Mouse (Mus musculus) ovary, adult 18-20 months (tissue): ENCODE data around the gene Ptgr1.
A peak's percentile ranks its signal among the peaks of the same experiment; 100 is the strongest.

ENCODE experiments used
- DNase-seq: peaks from one replicate; pipeline ENCODE4 v3.0.0; 2022; ENCODE audit warnings: low spot score, mixed read lengths

The Ptgr1 gene

DNA sequence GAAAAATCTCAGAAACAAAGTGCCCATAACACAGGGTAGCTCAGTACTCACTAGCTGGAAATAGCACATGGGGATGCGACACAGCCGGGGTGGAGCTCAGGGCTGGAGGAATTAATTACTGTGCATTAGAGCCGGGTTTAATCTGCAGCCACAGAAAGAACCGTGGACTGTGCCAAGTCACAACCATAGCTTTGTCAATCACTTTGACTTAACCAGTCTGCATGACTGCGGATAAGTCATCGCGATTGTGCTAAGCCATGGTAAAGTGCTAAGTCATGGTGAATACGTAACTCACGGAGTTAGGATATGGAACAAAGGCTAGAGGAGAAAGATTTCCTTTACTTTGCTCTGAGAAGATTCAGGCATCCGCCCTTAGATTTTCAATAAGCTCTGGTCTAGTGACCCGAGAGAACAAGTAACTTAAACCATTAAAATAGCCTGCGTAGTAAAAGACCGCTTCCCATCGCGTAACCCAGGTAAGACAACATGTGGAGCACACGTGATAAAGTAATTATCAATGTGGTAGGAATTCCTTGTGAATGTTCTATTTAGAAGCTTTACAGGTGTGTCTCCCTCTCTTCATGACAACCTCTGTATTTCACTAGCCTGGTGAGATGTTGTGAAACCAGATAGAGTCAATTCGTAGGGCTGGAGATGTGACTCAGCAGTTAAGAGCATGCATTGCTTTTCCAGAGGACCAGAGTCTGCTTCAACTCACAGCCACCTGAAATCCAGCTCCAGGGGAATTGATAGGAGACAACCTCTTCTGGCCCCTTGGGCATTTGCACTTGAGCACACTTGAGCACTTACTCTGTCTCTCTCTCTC is 3.9 kb upstream of the Ptgr1 start:
- no peak for DNase-seq

DNA sequence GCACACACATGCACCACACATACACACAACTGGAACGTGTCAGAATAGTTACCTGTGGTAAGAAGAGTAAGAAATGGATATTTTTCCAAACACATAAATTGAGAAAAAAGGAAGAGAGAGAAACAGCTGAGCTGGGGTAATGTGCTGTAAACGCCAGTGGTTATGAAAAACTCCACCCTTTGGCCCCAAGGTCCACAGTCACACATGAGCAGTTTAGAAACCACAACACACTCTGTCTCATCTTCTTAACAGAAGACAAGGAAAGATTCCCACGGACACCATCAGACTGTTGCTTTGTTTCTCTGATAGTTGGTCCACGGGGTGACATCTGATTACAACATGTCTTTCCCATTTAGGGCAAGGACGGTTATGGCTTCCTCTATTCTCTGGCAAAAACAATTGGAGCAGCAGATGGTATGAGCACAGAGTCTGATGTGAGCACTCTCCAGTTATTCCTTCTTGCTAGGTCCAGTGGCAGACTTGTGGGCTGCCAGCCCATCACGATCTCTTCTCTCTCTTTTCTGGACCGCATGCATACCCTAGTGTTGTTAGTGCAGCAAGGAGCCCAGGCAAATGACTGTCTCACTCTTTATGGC is 2.5 kb upstream of the Ptgr1 start:
- DNase-seq, result no peak

DNA sequence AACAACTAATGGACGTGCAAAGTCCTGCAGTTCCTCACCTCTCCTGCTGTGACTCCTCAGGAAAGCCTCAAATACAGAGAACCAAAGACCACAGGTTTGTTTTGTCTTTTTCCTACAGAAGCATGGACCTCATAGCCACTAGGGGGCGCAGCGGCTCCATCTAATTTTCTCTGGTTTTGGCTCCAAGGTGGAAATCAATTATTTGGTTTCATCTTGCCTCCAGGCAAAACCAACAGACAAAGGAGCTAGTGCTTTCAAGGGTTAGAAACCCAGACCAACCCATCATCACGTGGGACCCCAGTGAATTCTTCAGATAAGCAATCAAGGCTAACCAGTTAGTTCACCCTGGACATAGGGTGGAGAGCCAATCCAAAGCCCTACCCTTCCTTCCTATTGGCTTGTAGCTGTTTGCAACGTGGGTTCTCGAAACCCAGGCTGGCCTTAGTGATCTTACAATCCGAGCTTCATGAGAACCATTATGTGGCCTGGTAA is 1.7 kb downstream of the Ptgr1 start:
- DNase-seq, result peak; percentile 37

DNA sequence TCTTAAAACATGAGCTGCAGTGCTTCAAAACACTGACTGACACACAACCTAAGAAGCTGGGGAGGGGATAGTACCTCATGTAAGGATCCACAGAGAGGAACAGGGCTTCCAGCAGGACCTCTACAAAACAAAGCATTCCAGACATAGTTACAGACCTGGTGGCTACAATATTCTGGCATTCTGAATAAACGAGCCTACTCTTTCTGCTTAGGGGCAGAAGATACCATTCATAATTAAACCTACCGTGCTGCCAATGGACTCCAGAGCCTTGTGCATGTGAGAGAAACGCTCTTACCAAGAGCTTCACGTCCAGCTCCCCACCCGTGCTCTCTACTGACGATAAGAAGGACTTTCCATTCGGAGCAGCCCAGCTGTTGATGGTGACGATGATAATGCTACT is 4.1 kb downstream of the Ptgr1 start:
- DNase-seq, result no peak

DNA sequence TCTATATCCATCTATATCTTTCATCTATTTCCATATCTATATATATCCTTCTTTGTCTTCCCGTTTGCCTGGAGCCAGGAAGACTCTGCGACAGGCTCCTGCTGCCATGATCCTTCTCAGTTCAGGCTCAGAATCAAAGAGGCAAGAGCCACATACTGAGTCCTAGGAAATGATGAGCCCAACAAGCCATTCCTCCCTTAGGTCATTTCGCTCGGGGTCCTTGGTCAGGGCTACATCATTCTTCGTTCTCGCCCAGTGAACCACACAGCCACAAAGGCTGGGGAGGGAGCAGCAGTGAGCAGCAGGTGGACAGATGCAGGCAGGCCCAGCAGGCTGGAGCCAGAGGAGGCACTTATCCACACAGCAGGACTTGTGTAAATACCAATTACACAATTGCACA is 5.5 kb downstream of the Ptgr1 start:
- DNase-seq, result no peak

DNA sequence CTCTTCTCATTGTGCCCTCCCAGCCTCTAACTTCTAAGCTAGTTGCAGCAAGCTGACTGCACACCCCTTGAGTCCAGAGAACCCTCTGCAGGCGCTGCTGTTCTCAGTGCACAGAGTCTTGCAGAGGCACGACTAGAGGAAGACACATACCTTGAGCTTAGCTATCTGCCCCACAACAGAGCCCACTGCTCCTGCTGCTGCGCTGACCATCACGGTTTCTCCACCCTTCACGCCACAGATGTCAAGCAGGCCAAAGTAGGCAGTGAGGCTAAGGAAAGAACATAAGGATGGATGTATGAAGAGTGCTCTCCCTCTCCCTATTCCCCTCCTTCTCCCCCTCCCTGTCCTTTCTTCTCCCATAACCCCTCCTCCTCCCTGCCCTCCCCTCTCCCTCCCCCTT is 11.2 kb downstream of the Ptgr1 start:
- no peak for DNase-seq

DNA sequence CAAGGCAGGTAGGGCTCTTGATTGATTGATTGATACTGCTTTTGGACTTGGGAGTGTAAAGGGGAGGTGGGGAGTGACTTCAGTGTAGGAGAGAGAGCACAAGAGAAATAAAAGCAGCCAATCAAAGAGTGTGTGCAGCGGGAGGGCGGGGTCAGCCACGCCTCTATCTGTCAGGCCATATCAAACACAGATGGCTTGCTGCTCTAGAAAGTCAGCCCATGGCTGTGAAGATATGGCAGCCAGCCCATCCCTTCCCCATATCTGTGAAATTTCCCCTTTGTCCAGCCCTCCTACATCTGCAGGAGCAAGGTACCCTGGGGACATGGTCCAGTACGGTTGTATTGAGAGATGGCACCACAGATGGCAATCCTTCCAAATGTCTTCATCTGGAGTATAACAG is 16.2 kb downstream of the Ptgr1 start:
- no peak for DNase-seq

DNA sequence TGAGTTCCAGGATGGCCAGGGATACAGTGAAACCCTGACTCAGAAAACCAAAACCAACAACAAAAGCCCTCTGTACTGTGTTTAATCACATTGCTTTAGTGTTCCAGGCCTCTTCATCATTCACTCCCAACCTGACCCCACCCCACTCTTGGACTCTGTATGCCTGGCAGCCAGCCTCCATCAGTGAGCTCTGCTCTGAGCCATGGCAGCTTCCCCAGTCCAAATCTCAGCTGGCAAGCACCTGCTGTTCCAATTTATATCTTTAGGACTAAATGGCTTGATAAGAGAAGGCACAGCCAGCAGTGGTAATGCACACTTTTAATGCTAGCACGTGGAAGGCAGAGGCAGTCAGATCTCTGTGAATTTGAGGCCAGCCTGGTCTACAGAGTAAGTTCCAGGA is 21.8 kb downstream of the Ptgr1 start:
- DNase-seq, result no peak

DNA sequence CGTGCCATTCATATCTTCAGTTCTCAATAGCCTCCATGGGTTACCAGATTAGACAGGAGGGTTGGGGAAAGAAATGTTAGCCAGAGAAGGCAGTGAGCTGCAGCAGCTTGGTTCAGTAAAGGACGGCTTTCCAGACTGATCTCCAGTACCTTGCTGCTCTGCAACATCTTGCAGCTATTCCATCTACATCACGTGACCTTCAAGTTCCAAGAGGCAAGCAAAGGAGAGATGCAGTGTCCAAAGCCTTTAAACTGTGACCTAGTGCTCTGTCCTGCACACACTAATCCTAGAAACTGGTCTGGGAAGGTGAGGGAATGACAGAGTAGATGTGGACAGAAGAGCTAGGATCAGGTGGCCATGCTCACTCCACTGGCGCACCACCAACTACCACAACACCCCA is 23.6 kb downstream of the Ptgr1 start:
- DNase-seq, result no peak

DNA sequence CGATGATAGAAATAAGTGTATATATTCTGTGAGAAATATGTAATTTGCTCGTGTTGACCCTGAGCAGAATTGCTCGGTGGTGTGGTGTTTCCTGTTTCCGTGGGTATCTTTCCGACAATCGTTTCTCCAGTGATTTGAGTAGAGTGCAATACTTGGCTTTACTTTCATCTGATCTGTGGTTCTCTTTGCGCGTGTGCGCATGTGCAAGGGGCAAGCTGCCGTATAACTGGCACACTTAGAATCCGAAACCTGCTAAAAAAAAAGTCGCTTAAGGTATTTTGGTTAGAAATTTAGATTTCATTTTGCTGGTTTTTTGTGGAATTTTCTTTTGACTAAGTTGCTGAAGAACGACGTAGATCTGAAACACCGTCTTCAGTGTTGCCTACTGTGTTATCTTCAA is 25.2 kb downstream of the Ptgr1 start:
- no peak for DNase-seq

DNA sequence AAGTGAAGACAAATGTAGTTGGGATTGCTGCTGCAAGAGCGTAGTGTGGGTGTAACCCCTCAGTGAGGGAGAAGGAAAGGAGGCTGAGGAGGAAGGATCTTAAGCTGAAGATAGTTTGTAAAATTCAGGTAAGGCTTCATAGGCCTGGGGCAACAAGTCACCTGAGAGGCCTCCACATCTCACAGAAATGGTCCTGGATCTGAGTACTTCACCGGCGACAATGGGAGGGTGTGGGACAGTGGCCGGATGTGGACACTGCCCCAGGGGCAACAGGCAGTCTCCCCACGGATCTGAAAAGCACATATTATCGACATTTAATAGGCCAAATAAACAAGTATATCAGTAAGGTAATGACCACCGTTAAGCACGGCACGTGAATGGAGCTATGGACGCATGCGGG is 34.3 kb downstream of the Ptgr1 start:
- no peak for DNase-seq

DNA sequence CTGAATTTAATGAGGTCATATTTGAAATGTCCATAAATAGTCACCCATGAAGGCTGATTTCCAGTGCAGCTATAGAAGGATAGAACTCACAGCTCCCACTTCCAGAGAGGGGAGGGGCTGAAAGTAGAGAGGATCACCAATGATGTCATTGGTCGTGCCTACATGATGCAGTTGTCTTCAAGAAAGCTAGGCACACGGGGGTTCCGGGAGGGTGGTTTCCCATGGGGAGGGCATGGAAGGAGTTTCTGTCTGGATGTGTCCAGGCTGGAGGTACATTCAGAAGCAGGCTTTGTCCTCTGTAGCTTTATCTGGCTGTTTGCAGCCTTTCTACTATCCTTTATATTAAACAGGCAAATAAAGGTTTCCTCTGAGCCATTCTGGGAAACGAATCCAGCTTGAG is 38.5 kb downstream of the Ptgr1 start:
- no peak for DNase-seq

DNA sequence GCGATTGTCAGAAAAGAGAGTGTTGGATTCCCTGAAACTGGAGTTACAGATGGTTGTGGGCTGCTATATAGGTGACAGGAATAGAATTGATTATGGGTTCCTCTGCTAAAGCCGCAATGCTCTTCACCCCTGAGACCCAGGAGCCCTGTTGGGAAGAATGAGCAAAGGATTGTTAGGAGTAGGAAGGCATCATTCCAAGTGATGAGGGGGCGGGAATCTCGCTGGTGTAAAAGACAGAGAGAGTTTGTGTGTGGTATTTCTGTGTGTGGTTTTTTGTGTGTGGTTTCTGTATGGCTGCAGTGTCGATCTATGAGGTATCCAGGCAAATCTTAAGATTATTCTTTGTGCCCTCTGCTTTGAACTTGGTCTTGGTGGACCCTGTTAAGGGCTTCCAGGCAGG is 42.2 kb downstream of the Ptgr1 start:
- no peak for DNase-seq

DNA sequence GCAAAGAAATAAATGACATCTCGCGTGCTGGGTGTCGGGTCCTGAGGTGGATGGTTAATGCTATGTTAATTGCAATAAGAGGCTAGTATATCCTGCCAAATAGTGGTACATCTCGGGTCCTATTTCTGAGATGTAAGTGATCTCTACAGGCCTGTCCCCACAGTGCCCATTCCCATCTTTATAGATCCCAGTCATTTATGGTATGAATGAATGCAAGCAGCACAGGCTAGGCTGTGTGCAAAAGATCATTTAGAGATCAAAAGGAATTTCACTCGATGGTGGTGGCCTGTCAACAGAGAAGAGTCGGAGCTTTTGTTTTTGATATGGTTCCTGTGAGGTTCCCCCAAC is 42.7 kb downstream of the Ptgr1 start:
- DNase-seq, result no peak

DNA sequence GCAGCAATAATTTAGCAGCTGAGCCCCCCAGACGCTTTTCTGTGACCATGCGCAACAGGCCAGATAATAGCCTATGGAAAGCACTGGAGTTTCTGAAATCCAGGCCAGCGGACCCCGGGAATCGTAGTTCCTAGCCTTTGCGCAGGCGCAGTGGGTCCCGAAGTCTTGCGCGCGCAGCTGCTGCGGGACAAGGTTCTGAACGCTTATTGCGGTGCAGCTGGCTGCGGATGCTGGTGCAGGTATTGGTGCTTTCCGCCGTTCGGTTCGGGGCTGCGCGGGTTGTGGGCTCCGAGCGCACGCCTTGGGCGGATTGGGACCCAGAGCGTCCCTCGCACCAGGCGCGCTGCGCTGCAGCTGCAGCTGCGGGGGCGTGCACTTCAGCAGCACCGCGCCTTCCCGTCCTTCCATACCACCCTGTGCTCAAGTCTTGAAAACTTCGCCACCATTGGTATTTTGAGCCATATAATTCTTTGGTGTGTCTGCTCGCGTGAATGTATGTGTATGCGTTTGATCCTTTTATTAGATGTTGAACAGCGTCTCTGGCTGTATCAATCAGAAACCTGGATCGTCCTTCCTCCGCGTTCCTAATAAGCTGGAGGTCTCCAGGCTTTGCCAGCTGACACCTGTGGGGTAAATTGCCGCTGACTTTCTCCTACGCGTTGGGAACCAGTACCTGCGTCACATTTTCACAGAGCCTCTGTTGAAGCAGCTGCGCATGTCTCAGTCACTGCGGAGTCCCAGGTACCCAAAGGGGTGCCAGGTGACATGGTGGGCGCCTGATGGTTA is 43.3 kb downstream of the Ptgr1 start, which contains the start of gene Zkscan16:
Gene Zkscan16 (plus strand): TSS at position 209 of the 786 bp plus-strand sequence.
- peak; percentile 64 for DNase-seq

DNA sequence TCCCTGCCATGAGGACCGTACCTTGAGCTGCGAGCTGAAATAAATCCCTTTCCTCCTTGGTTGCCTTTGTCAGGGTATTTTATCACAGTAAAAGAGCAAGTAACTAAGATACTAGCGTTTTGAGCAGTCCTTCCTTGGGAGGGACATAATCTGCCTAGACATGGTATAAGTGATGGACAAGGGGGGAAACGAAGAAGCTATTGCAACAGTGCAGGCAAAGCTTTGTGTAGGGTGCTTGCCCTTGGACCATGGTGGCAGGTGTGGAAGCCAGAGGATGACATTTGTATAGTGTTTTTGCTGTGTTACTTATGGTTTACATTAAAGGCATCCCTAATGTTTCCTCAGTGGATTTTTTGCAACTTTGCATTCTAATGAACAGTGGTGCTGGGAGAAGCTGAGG is 44.0 kb downstream of the Ptgr1 start:
- no peak for DNase-seq

DNA sequence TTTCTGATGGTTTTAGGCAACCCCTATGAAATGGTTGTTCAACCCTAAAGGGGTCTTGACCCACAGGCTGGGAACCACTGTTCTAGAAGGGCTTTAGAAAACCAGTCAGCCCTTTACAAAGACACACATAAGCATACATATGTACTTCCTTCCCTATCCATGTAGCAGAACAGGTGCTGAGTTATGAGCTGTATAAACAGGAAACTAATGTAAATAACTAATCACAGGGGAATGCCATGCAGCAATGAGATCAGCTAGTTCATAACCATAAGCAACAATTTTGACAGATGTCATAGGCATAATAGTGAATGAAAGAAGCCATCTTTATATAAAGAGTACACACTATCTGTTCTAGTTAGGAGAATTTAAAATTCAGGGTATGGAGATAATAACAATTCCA is 45.3 kb downstream of the Ptgr1 start:
- DNase-seq, result no peak

DNA sequence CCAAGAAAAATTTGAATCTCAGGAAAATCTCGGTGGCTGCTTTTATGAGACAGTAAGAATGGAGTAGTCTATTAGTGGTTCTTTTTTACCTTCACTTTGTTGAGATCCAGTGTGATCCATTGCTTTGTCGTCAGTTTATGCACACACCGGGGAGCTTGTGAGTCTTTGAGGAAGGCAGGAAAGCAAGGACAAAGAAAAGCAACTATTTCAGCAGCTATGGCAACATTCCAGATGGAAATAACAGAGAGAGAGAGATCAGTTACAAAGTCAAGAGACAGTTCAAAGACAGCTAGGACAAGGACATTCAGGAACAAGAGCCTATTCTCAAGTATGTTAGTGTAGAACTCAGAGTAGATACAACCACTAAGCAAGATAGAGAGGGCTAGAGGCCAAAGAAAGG is 51.1 kb downstream of the Ptgr1 start:
- no peak for DNase-seq

DNA sequence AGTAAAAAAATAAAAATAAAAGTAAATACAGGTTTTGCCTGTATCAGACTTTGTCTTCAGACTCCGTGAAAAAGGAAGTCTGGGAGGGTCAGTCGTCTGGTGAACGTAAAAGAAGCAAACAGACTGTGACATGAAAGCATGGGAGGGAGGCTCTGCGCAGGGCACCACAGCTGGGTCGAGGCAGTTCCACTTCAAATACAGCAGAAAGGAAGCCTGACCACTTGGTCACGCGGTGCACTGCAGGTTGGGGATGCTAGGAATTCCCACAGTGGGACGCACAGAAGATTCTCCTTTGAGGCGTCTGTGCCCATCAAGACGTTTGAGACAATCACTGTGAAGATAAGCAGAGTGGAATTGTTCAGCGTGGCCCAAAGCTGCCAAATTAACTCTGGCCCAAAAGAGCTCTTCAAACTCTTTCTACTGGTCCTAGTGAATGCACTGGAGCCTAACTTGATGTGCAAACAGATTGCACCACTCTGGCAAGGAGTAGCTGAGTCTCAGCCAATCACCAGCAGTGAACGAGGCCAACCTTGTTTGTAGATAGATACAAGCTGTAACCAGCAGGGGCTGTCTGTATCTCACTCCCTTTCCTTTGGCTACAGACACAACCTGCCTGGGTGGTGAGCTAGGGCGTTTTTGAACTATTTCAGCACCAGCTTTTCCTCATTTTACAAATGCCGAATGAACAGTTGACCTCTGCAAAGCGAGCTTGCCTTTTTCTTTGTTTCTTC is 52.0 kb downstream of the Ptgr1 start:
- DNase-seq, result peak; percentile 21

DNA sequence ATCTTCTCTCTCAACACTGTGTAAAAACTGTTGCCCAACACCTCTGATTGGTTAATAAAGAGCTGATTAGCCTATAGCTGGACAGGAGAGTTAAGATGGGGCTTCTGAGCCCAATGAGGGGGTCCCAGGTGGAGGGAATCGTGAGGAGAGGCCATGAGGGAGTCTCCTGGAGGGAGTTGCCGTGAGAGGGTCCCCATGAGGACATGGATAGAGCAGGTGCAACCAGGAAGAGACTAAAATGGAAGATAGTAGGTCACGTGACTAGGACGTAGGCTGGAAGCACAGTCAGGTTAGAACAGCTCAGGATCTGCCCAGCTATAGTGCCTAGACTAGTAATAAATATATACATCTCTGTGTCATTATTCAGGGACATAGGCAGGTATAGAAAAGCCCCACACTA is 52.6 kb downstream of the Ptgr1 start:
- no peak for DNase-seq

DNA sequence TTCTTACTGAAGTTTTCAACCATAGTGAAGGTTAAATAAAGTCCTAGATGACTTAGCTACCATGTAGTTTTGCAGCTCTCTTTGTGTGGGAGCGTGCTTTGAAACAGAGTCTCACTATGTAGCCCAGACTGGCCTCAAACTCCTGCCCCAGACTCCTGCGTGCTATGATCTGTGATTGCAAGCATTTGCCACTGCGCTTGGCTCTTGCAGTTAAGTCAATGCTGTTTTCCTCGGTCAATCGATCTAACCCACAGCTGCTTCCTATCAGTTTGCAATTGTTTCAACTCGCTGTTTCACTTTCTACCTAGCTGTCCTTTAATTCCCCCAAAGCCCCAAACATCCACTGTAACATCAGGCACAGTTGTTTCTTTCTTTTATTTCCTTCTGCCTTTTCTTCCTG is 54.4 kb downstream of the Ptgr1 start:
- DNase-seq, result no peak

DNA sequence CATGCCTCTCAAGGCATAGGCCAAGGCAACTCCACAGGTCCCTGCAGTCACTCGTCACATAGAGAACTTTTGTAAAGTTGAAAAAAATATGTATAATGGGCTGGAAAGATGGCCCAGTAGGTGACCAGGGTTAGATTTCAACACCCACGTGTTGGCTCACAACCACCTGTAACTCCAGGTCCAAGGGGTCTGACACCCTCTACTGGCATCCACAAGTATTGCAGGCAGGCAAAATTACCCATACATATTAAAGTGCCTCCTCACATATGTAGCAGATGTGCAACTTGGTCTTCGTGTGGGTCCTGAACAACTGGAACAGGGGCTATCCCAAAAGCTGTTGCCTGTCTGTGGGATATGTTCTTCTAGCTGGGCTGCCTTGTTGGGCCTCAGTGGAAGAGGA is 59.3 kb downstream of the Ptgr1 start:
- DNase-seq, result no peak
